Mouse (Mus musculus) G1E (cell line): ENCODE results near the gene Olfr1499.

Experiments
- CTCF ChIP-seq: IDR thresholded peaks from 2 replicates; pipeline ENCODE4 v1.5.1; 2012; ENCODE audit warnings: low read depth, low read length, inconsistent platforms, mixed read lengths
- GATA1 ChIP-seq: IDR thresholded peaks from 2 replicates; pipeline ENCODE4 v1.6.1; 2012; ENCODE audit warnings: borderline replicate concordance, low read length, inconsistent platforms, mixed read lengths
- GATA2 ChIP-seq: IDR thresholded peaks from 2 replicates; pipeline ENCODE4 v1.6.1; 2012; ENCODE audit warnings: low read depth, low read length, inconsistent platforms, borderline replicate concordance
- POLR2AphosphoS5 ChIP-seq: IDR thresholded peaks from 2 replicates; pipeline ENCODE4 v1.6.1; 2012; ENCODE audit warnings: low read depth, low read length, inconsistent platforms; ENCODE audit not compliant: insufficient replicate concordance
- TAL1 ChIP-seq: conservative IDR thresholded peaks from 2 replicates; pipeline ENCODE4 v1.6.1; 2012; ENCODE audit warnings: low read depth, low read length, inconsistent platforms, mixed read lengths

- TF ChIP-seq POLR2AphosphoS5 (no peak), CTCF (no peak), TAL1 (no peak), GATA1 (no peak), GATA2 (no peak)
Measured at GRCm38 (mm10) chr19:13768565-13769276, 50.5 kb downstream of the Olfr1499 start.
